In the genomic region with DNA sequence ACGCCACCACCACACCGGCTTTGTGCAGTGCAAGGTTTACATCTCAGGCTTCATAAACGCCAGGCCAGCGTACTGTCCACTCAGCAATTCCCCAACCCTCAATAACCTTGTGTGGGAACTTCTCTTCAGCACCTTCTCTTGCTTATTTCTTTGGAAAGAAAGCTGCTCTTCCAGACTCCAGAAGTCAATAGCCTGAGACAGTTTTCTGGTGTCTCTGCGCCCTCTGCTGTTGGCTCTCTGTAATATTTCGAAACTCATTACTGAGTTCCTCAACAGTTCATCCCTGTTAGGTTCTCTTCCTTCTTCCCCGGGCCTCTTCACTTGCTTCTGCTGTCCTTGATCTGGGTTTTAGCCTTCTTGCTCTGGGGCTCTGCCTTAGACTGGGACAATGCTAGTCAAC, we compare ENCODE assay signal across 9 mouse cellular contexts. TPM values are rescaled to one million over a fixed set of nuclear protein-coding genes. Genes with fewer than 3 reads are reported as not detected.
DNase-seq lines count a peak whose midpoint lies in the region; ATAC-seq and TF ChIP-seq lines count a peak whose summit lies in the region.
"Had no signal": no experiment of that assay in that cellular context is flagged by ENCODE, and none has a peak within 500 bp of the region (broad histone marks: within the 10 kb centered on the region; RNA-seq: fewer than 3 reads in every experiment).

No protein-coding gene starts in this region.

- no peaks in the 10 kb centered on the region for H3K27me3 ChIP-seq in hindbrain, embryonic 10.5 days (ENCODE audit: insufficient read depth, poor library complexity, severe bottlenecking)
- no peaks in the 10 kb centered on the region for H3K27me3 ChIP-seq in hindbrain, embryonic 12.5 days
- no peaks in the 10 kb centered on the region for H3K27me3 ChIP-seq in Patski
- no peaks in the 10 kb centered on the region for H3K27me3 ChIP-seq in hindbrain, embryonic 14.5 days (ENCODE audit: control insufficient read depth, insufficient read depth, low read length)
- H3K27me3 ChIP-seq in splenic B cell, adult 2 months (ENCODE audit: control insufficient read depth, insufficient read depth, low read length, poor library complexity, severe bottlenecking), result no peaks in the 10 kb centered on the region
- H3K27me3 ChIP-seq: limb, embryonic 12.5 days had no signal

- H3K9me3 ChIP-seq in hindbrain, embryonic 10.5 days, result no peaks in the 10 kb centered on the region
- no peaks in the 10 kb centered on the region for H3K9me3 ChIP-seq in hindbrain, embryonic 12.5 days (replicated peaks)
- no peaks in the 10 kb centered on the region for H3K9me3 ChIP-seq in hindbrain, embryonic 14.5 days (ENCODE audit: control insufficient read depth, low read length)
- H3K9me3 ChIP-seq: limb, embryonic 12.5 days had no signal

- no peak overlapping the region for H3K4me2 ChIP-seq in hindbrain, embryonic 12.5 days (replicated peaks)
- H3K4me2 ChIP-seq in hindbrain, embryonic 14.5 days (replicated peaks), result no peak overlapping the region
- H3K4me2 ChIP-seq: limb, embryonic 12.5 days had no signal

- peak; percentile 52 for DNase-seq in hindbrain, embryonic 10.5 days (ENCODE audit: low spot score)
- DNase-seq in Patski (ENCODE audit: low read depth, low spot score), result no peak
- peak; percentile 73 for DNase-seq in embryo, embryonic 10 days (ENCODE audit: low spot score)
- peak; percentile 85 for DNase-seq in hindbrain, embryonic 14.5 days (ENCODE audit: low spot score)
- DNase-seq in left cerebral cortex, adult 2 months (ENCODE audit: extremely low spot score in 1 of 2, low spot score in 2 of 2), result peak; percentile 56 to 59
- DNase-seq in mesoderm, embryonic 11.5 days (ENCODE audit: low read depth, low spot score), result peak; percentile 69
- peak; percentile 59 for DNase-seq in splenic B cell, adult 2 months (ENCODE audit: low read depth, low spot score)

- POLR2A ChIA-PET in Patski (lab: Charles Lee), result interaction anchor here (0.9 to 1.0 kb wide), 2 partner anchors 9 to 14 kb away, joined by 3 to 5 read pairs; no protein-coding TSS in a partner anchor

- intact Hi-C loops in left cerebral cortex, adult 2 months (cut with DNase I), result loop anchor here (2.0 to 10.0 kb wide), 6 partner anchors 90 to 538 kb away; partner anchors contain the start of gene C2cd4d

- no peak overlapping the region for H3K27ac ChIP-seq in hindbrain, embryonic 10.5 days
- H3K27ac ChIP-seq in hindbrain, embryonic 12.5 days, result no peak overlapping the region
- no peak overlapping the region for H3K27ac ChIP-seq in hindbrain, embryonic 14.5 days
- no peak overlapping the region for H3K27ac ChIP-seq in left cerebral cortex, adult 2 months
- H3K27ac ChIP-seq: limb, embryonic 12.5 days had no signal

- no peak overlapping the region for H3K9ac ChIP-seq in hindbrain, embryonic 12.5 days
- no peak overlapping the region for H3K9ac ChIP-seq in hindbrain, embryonic 14.5 days
- H3K9ac ChIP-seq: limb, embryonic 12.5 days had no signal

- in situ Hi-C loops in Patski (cut with MboI; ENCODE audit: low pct_unique_long_range_greater_than_20kb), result loop anchor here (5.0 kb wide), 1 partner anchor 95 kb away; no protein-coding TSS in a partner anchor

- no peaks in the 10 kb centered on the region for H3K36me3 ChIP-seq in hindbrain, embryonic 10.5 days
- H3K36me3 ChIP-seq in hindbrain, embryonic 12.5 days, result no peaks in the 10 kb centered on the region
- H3K36me3 ChIP-seq in hindbrain, embryonic 14.5 days (replicated peaks; ENCODE audit: control insufficient read depth, insufficient read depth), result no peaks in the 10 kb centered on the region
- no peaks in the 10 kb centered on the region for H3K36me3 ChIP-seq in splenic B cell, adult 2 months (ENCODE audit: control insufficient read depth, insufficient read depth, low read length, poor library complexity, severe bottlenecking)
- H3K36me3 ChIP-seq: limb, embryonic 12.5 days had no signal

- 0 out of 2 replicates have a peak, but pooled peaks cover 2% of the 10 kb centered on the region for H3K4me1 ChIP-seq in hindbrain, embryonic 10.5 days (replicated peaks)
- H3K4me1 ChIP-seq in hindbrain, embryonic 12.5 days, result no peaks in the 10 kb centered on the region
- no peaks in the 10 kb centered on the region for H3K4me1 ChIP-seq in hindbrain, embryonic 14.5 days (replicated peaks; ENCODE audit: control insufficient read depth, insufficient read depth, low read length)
- H3K4me1 ChIP-seq: limb, embryonic 12.5 days had no signal

- ATAC-seq in hindbrain, embryonic 12.5 days (ENCODE audit: low FRiP score), result no peak
- ATAC-seq in Patski, result peak; percentile 73
- ATAC-seq in hindbrain, embryonic 14.5 days (ENCODE audit: low FRiP score), result no peak; the same call in 1 of the 2 replicates

- peak; percentile 91 for TF ChIP-seq CTCF in Patski (IDR thresholded peaks at IDR 0.05)
- peak; percentile 81 for TF ChIP-seq CTCF in left cerebral cortex, adult 2 months (IDR thresholded peaks at IDR 0.05)

- WGBS in hindbrain, embryonic 10.5 days, result 24% methylated on average over 7 of the region's 7 CpGs
- WGBS in hindbrain, embryonic 12.5 days, result 17% methylated on average over 7 of the region's 7 CpGs
- 24% methylated on average over 7 of the region's 7 CpGs for WGBS in hindbrain, embryonic 14.5 days

- no peak overlapping the region for H3K4me3 ChIP-seq in hindbrain, embryonic 10.5 days
- no peak overlapping the region for H3K4me3 ChIP-seq in hindbrain, embryonic 12.5 days
- H3K4me3 ChIP-seq in hindbrain, embryonic 14.5 days (replicated peaks; ENCODE audit: low read length), result no peak overlapping the region
- no peak overlapping the region for H3K4me3 ChIP-seq in left cerebral cortex, adult 2 months
- H3K4me3 ChIP-seq: limb, embryonic 12.5 days had no signal

- CTCF ChIA-PET in Patski (lab: Charles Lee), result interaction anchor here (0.6 to 5.5 kb wide), 19 partner anchors 10 to 534 kb away, joined by 3 to 105 read pairs (median 4); partner anchors contain the start of gene Rfx5

RNA-seq across cellular contexts. Expression of gene Psmb4, which starts 16.0 kb away (rescaled TPM):
- polyA plus RNA-seq in hindbrain, embryonic 10.5 days (2016; fragmentation: Nextera tagmentation; extraction: Ambion mirVana), result 342 and 366 TPM in 2 replicates
- polyA plus RNA-seq in hindbrain, embryonic 12.5 days (2016; fragmentation: Nextera tagmentation; extraction: Ambion mirVana), result 278 and 312 TPM in 2 replicates
- 585 TPM for polyA plus RNA-seq in Patski (2021)
- 380 and 393 TPM in 2 replicates for polyA plus RNA-seq in hindbrain, embryonic 14.5 days (2014; fragmentation: Nextera tagmentation; extraction: Ambion mirVana)
- total RNA-seq in left cerebral cortex, adult 2 months (2021), result 100 to 1,000 TPM; 245 to 288 TPM

RNA-seq across cellular contexts. Expression of gene Selenbp1, which starts 30.1 kb away (rescaled TPM):
- polyA plus RNA-seq in hindbrain, embryonic 10.5 days (2016; fragmentation: Nextera tagmentation; extraction: Ambion mirVana), result 5.1 and 7.4 TPM in 2 replicates
- polyA plus RNA-seq in hindbrain, embryonic 12.5 days (2016; fragmentation: Nextera tagmentation; extraction: Ambion mirVana), result 11.7 and 12.2 TPM in 2 replicates
- polyA plus RNA-seq in Patski (2021), result 2.3 TPM
- 9.9 and 12.9 TPM in 2 replicates for polyA plus RNA-seq in hindbrain, embryonic 14.5 days (2014; fragmentation: Nextera tagmentation; extraction: Ambion mirVana)
- total RNA-seq in left cerebral cortex, adult 2 months (2021), result 10 to 100 TPM in 1 of 2 experiments, 1 to 10 TPM in 1; 7.9 to 10.0 TPM

RNA-seq across cellular contexts. Expression of gene Rfx5, which starts 51.1 kb away (rescaled TPM):
- 5.7 TPM in 2 replicates for polyA plus RNA-seq in hindbrain, embryonic 10.5 days (2016; fragmentation: Nextera tagmentation; extraction: Ambion mirVana)
- polyA plus RNA-seq in hindbrain, embryonic 12.5 days (2016; fragmentation: Nextera tagmentation; extraction: Ambion mirVana), result 9.1 and 9.2 TPM in 2 replicates
- 22.8 TPM for polyA plus RNA-seq in Patski (2021)
- polyA plus RNA-seq in hindbrain, embryonic 14.5 days (2014; fragmentation: Nextera tagmentation; extraction: Ambion mirVana), result 7.4 and 8.9 TPM in 2 replicates
- total RNA-seq in left cerebral cortex, adult 2 months (2021), result 10 to 100 TPM; 23.3 to 28.2 TPM
